Mouse (Mus musculus) CH12F3 (cell line): ENCODE results near the gene Jmjd8.

Experiments used
- in situ Hi-C: fragments of 300-500 bp; cut with MboI; formaldehyde crosslinking; loops from 2 replicates; pipeline ENCODE4 v1.14.3; 2020; ENCODE audit warnings: low sequenced_read_pairs

Jmjd8 gene

DNA sequence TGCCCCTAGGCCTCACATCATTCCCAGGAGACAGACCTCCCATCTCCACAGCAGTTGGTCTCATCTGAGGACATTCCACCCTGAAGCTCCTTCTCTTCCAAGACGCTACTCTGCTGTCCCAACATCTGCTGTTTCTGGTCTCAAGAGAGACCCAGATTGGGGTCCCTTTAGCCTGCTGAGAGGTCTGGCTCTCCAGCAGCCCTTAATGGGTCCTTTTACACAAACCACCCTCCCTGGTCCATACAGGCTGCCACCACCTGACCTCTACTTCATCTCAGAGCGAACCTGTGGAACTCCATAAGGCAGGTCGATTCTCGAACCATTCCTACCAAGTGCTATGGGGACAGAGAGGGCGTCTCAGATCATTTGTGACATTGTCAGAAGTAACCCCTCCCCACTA is 20.6 kb upstream of the Jmjd8 start:
- in situ Hi-C loops: no loop called here

DNA sequence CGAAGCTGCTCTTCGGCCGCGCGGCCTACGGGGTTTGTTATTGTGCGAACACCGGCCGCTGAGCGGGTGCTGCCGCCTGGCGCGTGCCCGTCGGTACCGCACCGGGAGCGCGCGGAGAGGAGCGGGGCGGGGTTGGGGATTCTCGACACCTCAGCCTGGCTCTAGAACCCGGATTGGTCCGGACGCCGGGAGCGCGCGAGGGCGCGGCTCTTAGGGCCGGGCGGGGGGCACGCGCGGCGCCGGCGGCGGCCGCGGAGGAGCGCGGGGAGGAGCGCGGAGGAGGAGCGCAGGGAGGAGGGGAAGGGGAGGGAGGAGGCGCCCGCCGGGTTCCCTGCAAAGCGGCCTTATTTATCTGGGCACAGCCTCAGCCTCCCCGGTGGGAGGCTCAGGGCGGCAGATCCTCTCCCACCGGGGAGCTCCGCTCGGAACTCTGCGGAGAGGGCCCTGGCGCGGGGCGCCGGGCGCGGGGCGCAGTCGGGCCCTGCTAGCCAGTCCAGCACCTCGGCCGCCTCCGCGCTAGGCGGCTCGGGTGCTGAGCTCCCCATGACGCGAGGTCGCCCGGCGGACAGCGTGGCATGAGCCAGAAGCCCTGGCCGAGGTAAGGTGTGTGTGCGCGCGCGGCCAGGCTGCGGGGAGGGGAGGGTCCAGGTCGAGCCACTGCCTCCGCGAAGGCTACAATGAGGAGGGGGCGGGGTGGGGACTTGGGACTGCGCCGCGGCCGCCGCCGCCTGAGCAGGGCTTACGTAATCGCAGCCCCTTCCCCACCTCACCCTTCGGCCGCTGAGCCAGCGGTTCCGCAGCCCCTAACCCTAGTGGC is 19.7 kb upstream of the Jmjd8 start, which contains the start of gene Fbxl16:
TSS of gene Fbxl16 (plus strand) at position 297 of the 817 bp plus-strand sequence.
- in situ Hi-C loops: no loop called here

DNA sequence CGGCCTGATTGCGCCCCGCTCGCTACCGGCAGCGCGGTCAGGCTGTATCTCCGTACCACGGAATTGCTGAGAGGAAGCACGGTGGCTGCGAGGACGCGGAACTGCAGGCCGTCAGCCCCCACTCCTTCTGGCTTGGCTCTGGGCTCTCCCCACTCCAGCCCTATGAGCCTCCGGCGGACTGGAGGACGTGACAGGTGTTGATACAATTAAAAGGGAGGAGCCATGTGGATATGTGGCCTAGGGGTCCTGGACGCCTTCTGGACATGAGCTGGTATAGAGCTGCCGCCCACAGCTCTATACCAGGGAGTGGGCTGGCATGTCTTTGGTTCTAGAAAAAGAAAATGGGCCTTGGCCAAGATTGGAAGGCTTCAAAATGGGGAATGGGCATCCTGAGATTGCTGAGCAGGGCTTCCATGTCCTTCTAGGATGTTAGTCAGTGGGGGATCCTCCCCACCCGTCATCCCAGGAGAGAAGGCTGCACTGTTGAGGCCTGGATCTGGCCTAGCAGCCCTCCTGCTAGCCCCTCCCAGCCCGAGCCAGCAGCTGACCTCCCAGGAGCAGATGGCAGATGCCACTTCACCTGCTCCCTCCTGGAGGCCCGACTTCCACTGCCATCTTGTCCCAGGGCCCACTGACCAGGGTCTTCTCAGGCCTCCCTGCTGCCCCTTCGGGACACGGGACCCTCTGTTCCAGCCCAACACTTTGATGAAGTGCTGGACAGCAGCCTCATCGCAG is 18.9 kb upstream of the Jmjd8 start:
- in situ Hi-C loops: no loop called here

DNA sequence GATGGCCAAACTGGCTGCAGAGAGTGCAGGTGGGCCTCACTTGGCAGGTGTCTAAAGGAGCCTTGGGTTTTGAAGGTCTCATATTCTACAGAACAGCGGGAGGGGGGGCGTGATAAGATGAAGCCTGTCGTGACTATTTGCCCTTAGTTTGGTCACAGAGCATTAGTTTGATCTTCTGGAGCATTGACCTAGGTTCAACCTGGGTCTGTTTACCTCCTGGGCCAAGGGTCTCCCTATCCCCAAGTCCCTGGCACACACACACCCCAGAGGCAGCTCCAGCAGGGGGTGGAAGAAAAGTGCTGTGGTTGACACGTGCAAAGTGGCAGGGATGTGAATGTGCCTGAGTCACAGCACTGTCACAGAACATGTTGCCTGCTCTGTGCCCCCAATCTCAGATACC is 17.8 kb upstream of the Jmjd8 start:
- in situ Hi-C loops: no loop called here

DNA sequence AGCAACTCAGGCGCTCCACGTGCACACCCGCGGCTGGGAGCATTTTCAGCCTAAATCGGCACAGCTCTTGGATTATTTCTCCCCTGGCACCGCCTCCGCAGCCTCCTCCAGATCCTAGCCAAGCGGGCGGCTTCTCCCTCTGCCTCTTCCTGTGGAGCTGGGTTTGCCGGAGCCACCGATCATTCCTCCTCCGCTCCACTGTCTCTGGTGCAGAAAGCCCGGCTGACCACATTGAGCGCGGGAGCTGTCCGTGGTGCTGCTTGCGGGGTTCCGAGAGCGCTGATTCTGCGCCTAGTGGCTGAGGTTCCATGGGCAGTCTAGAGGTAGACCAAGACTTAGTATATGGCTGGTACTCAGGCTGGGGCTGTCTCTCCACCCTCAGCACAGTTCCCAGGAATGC is 15.2 kb upstream of the Jmjd8 start:
- in situ Hi-C loops: no loop called here

DNA sequence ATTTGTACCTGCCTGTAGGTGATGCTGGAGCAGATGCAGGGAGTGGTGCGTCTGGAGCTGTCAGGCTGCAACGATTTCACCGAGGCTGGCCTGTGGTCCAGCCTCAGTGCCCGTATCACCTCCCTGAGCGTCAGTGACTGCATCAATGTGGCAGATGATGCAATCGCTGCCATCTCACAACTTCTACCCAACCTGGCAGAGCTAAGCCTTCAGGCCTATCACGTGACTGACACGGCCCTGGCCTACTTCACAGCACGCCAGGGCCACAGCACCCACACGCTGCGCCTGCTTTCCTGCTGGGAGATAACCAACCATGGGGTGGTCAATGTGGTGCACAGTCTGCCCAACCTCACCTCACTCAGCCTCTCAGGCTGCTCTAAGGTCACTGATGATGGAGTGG is 11.0 kb upstream of the Jmjd8 start:
- in situ Hi-C loops: no loop called here

DNA sequence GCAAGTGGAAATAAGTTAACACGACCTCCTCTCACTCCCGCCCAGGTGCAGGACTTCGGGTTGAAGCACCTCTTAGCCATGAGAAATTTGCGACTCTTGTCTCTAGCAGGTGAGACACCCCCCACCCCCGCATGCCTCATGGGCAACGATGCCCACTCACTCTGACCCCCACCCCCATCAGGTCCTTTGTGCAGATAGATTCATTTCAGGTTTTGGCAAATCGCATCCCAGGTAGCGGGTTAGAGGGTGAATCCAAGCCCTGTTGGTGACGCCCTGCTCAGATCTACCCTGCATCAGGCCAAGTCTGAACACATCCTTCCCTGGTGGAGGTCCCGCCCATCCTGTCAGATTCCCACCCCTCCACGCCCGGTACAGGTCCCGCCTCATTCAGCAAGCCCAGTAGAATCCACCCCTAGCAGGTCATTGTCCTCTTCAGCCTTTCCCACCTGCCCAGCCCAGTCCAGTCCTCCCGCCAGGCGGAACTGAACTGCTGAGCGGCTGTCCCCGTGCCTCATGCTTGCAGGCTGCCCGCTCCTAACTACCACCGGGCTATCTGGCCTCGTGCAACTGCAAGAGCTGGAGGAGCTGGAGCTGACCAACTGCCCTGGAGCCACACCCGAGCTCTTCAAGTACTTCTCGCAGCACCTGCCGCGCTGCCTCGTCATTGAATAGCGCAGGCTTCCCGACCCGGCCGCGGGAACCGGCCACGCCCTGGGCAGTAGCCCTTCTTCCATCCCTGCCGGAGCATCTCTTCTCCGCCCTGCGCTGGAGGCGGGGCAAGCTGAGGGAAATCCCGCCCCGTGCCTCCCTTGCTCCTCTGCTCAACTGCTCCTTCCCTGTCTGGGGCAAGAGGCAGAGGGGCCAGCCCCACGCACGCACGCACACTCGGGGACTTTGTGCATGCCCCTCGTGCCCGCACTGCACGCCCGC is 9.6 kb upstream of the Jmjd8 start:
- in situ Hi-C loops: no loop called here

DNA sequence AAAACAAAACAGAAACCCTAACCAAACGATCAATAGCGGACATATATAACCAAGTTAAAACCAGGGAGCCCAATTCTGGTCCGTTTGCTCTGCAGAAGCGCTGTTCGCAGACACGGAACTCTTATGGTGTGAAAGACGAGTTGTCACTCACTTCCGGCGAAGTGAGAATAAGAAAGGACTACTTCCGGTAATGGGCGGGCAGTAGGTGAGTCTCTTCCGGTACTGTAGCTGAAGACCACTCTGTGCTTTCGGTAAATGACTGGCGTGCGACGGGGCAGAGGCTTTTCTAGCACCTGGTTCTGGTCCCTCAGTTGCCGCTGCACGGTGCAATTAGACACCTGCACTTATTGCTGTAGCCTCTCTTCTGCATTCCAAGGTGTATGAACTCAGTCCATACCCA is 5.2 kb upstream of the Jmjd8 start, which contains the start of gene Wdr24:
TSS of gene Wdr24 (plus strand) at position 176 of the 400 bp plus-strand sequence.
- in situ Hi-C loops: no loop called here

DNA sequence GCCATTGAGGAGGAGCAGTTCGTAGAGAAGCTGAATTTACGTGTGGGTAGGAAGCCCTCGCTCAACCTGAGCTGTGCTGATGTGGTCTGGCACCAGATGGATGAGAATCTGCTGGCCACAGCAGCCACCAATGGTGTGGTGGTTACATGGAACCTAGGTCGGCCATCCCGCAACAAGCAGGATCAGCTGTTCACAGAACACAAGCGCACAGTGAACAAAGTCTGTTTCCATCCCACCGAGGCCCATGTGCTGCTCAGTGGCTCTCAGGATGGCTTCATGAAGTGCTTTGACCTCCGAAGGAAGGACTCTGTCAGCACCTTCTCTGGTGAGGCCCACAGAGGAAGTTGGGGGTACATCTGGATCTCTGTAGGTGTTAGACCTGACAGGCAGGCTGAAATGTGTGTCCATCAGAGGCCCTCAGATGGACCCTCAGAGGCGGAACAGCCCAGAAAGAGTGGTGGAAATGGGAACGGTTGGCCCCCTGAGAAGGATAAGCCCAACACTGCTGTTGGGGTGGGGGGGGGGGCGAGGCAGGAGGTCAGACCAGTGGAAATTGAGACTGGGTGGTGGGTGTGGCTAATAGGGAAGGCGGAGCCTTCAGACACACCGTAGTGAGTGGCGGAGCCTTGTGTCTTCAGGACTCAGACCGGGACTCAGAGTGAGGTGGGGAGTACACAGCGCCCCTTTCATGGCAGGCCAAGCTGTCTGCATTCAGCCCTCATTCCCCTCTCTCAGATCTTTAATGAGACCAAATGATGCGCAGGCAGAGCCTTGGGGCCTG is 4.1 kb upstream of the Jmjd8 start:
- in situ Hi-C loops: no loop called here

DNA sequence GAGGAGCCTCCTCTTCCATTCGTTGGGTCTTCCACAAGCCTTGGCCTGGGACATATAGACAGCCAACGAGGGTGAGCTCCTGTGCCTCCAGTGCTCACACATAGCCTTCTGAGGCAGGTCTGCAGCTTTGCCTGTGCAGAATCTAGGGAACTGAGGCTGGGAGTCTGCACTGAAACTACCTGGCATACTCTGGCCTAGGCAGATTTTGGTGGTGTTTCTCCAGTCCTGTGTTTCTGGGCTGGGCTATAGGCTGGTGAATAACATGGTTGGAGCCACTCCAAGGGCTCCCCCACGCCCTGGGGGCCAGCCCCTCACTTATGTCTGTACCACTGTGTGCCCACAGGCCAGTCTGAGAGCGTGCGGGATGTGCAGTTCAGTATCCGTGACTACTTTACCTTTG is 3.4 kb upstream of the Jmjd8 start:
- in situ Hi-C loops: no loop called here

DNA sequence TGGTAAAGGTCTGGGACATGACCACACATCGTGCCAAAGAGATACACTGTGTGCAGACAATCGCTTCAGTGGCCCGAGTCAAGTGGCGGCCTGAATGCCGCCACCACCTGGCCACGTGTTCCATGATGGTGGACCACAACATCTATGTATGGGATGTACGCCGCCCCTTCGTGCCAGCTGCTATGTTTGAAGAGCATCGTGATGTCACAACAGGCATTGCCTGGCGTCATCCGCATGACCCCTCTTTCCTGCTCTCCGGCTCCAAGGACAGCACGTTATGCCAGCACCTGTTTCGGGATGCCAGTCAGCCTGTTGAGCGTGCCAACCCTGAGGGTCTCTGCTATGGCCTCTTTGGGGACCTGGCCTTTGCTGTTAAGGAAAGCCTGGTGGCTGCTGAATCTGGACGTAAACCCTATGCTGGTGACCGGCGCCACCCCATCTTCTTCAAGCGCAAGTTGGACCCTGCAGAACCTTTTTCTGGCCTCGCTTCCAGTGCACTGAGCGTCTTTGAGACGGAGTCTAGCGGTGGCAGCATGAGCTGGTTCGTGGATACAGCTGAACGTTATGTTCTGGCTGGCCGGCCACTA is 2.6 kb upstream of the Jmjd8 start:
- in situ Hi-C loops: no loop called here

DNA sequence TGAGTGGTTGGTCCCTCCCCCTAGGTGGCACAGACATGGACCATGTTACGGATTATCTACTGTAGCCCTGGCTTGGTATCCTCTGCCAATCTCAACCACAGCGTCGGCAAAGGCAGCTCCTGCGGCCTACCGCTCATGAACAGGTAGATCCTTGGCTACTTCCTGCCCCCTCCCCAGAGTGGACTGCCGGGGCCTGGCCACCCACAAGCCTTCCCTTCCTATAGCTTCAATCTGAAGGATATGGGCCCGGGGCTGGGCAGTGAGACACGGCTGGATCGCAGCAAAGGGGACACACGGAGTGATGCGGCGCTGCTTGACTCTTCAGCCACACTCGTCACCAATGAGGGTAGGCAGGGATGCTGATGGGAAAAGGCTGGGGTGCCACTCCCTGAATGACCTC is 1.7 kb upstream of the Jmjd8 start:
- in situ Hi-C loops: no loop called here

DNA sequence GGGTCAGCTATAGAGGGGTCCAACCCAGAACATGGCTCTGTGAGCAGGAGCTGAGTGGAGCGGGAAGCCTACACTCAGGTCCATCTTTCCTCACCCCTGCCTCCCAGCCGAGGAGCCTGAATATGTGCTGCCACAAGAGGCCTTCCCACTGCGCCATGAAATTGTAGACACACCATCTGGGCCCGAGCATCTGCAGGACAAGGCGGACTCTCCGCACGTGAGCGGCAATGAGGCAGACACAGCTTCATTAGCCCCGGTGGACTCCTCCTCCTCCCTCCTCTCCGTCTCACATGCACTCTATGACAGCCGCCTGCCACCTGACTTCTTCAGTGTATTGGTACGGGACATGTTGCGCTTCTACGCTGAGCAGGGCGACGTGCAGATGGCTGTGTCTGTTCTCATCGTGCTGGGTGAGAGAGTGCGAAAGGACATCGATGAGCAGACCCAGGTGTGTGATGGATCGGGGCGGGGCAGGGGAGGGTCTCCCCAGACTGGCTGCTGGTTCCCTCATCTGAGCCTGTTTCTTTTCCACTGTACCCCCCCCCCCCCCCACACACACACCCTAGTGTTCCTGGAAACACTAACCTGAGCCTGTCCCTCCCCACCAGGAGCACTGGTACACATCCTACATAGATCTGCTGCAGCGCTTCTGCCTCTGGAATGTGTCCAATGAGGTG is 983 bp upstream of the Jmjd8 start:
- in situ Hi-C loops: no loop called here

DNA sequence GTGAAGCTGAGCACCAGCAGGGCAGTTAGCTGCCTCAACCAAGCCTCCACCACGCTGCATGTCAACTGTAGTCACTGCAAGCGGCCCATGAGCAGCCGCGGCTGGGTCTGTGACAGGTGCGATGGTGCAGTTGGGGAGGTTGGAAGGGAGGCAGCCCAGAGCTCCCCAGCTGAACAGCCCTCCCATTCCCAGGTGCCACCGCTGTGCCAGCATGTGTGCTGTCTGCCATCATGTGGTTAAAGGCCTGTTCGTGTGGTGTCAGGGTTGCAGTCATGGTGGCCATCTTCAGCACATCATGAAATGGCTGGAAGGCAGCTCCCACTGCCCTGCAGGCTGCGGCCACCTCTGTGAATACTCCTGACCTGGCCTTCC is 458 bp upstream of the Jmjd8 start:
- in situ Hi-C loops: no loop called here

DNA sequence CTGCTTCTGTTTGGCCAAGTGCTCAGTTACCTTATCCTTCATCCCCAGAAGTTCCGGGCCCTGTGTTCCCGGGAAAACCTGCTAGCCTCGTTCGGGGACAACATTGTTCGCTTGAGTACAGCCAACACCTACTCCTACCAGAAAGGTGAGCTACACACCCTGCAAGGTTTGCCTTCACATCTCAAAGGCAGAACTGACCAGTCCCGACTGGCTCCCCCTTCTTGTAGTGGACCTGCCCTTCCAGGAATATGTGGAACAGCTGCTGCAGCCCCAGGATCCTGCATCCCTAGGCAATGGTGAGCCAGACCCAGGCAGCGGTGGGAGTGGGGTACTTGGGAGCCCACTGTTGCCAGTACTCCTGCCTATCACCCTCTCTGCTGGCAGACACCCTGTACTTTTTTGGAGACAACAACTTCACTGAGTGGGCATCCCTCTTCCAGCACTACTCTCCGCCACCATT is 921 bp downstream of the Jmjd8 start:
- in situ Hi-C loops: no loop called here

DNA sequence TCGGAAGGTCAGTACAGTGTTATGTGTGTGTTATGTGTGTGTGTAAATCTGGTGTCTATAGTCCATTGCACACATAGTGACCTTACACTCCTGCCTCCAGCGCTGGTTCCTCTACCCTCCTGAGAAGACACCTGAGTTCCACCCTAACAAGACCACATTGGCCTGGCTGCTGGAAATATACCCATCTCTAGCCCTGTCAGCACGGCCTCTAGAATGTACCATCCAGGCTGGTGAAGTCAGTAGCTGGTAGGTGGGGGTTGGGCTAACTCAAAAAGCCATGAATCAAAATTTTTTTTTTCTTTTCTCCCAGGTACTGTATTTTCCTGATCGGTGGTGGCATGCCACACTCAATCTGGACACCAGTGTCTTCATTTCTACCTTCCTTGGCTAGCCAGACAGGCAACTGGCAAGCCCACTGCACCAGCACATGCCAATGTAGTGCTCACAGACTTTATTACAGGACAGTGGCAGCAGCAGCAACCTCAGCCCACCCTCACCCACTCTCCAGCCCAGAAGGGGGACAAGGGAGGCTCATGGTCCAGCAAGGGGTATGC is 1.6 kb downstream of the Jmjd8 start:
- in situ Hi-C loops: no loop called here

DNA sequence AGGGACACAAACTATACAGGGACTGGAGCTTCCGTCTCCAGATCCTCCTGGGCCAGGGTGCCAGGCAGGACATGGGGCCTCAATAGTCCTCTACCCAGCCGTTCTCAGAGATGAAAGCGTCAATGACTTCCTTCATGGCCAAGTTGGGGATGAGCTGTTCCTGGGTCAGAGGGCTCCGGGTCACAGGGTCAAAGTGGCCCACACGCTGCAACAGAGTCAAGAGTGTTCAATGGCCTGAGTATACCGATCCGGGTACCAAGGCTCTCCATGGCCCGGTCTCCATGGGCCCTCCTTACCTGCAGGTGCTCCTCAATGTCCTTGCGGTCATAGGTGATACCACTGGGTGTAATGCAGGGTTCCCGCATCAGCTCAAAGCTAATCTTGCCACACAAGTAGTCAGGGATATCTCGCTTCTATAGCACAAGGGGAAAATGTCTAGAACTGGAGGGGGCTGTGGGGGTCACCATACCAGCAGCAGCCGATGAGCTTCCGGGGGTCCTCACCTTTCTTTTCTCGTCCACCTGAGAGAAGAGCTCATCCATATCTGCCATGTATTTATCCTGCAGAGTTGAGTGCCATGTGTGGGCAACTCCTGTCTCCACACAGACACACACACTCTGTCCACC is 2.3 kb downstream of the Jmjd8 start:
- in situ Hi-C loops: no loop called here

DNA sequence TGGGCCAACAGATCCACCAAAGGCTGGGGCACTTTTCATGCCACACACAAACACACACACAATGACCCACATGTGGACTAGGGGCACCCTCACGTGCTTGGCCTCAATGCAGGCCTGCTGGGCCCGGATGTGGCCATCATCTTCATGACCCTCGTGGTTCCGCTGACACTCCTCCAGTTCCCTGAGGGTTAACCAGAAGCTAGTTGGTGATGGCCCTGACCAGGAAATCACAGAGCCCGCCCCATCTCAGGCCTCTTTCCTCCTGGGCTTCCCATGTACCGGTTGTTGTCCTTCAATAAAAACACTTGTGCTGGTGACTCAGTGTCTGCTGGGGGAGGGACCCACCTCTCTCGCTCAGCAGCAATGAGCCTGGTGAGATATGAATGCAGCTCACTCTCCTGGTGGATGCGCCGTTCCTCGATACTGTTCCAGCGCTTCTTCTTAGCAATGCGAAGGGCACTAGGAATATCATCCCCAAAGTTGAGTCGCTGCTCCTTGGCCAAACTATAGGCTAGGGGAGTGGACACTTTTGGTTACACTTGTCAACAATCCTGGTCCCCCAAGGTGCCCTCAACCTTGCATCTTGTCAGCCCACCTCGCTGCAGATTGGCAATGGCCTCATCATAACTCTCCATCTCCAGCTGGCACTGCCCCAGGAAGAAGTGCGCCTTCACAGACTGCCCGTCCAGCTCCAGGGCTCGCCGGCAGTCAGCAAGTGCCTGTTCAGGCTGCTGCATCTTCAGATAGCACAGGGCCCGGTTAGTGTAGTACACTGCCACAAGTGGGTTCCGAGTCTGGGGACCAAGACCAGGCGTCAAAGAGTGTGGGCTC is 3.0 kb downstream of the Jmjd8 start:
- in situ Hi-C loops: no loop called here
